Mouse (Mus musculus) midbrain, embryonic 15.5 days (tissue): ENCODE results near the gene Ncam1. TPM values are rescaled to one million over a fixed set of nuclear protein-coding genes. Genes with fewer than 3 reads are reported as not detected.

Source experiments
- ATAC-seq: fragments of 200-750 bp; cut with Nextera tagmentation; replicated peaks from 2 replicates; pipeline ENCODE4 v1.8.0; 2017; ENCODE audit warnings: moderate TSS enrichment
- H3K27ac ChIP-seq: fragments of 300-500 bp; sonication (generic); 2 replicates; pipeline ENCODE4 v1.5.1; 2015; ENCODE audit warnings: mild to moderate bottlenecking, inconsistent platforms
- H3K27me3 ChIP-seq: fragments of 300-500 bp; sonication (generic); replicated peaks from 2 replicates; pipeline ENCODE4 v1.6.1; 2015; ENCODE audit warnings: inconsistent platforms
- H3K36me3 ChIP-seq: fragments of 300-500 bp; sonication (generic); replicated peaks from 2 replicates; pipeline ENCODE4 v1.6.1; 2015; ENCODE audit warnings: inconsistent platforms
- H3K4me1 ChIP-seq: fragments of 300-500 bp; sonication (generic); 2 replicates; pipeline ENCODE4 v1.6.1; 2015; ENCODE audit warnings: inconsistent platforms
- H3K4me2 ChIP-seq: fragments of 300-500 bp; sonication (generic); 2 replicates; pipeline ENCODE4 v1.6.1; 2015; ENCODE audit warnings: inconsistent platforms, mild to moderate bottlenecking, moderate library complexity
- H3K4me3 ChIP-seq: fragments of 300-500 bp; sonication (generic); 2 replicates; pipeline ENCODE4 v1.5.1; 2015; ENCODE audit warnings: mild to moderate bottlenecking, inconsistent platforms
- H3K9ac ChIP-seq: fragments of 300-500 bp; sonication (generic); 2 replicates; pipeline ENCODE4 v1.6.1; 2015; ENCODE audit warnings: mild to moderate bottlenecking, inconsistent platforms
- H3K9me3 ChIP-seq: fragments of 300-500 bp; sonication (generic); 2 replicates; pipeline ENCODE4 v1.6.1; 2016; ENCODE audit warnings: inconsistent platforms
- WGBS: fragments of 180-500 bp; shearing (Covaris S2); methylation state at CpG from one replicate; pipeline ENCODE4 v1.1.7; 2015; ENCODE audit warnings: mixed read lengths; 5-methylcytosine and 5-hydroxymethylcytosine counted together
- polyA plus RNA-seq: library from polyadenylated mRNA; unstranded; fragments of >200 nt; fragmentation: Nextera tagmentation; extraction: Ambion mirVana; gene quantifications from 2 replicates; pipeline ENCODE4 v1.2.1, GENCODE M21; 2015

Ncam1 gene
- polyA plus RNA-seq, 1 experiment from 2014 or later = 627 TPM

DNA sequence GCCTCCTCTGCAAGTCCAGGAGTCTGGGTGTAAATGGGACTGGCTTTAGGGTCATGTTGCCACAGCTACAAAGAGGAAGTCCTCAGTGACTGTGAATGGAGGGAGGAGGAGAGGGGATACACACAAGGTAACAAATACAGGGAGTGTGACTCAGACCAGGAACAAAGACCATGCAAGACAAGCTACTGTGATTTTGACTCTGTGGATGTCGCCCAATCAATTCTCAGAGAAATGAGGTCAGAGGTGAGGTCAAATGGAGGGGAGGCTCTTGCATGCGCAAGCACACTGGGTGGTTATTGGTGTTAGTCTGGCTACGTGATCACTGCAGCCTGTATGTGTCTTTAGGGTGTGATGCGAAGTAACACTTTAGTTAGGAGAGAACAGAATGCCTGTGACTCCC, 268.0 kb downstream of the Ncam1 start:
- ATAC-seq = no peak
- H3K4me1 ChIP-seq = peaks cover 19% of the 10 kb centered on the region
- no peak overlapping the region for H3K9ac ChIP-seq
- no peak overlapping the region for H3K4me2 ChIP-seq
- H3K36me3 ChIP-seq = peaks cover 3% of the 10 kb centered on the region; the same call in 1 of the 2 replicates
- H3K9me3 ChIP-seq = no peaks in the 10 kb centered on the region
- H3K27me3 ChIP-seq = no peaks in the 10 kb centered on the region
- WGBS = 66% methylated on average over 4 of the region's 4 CpGs
- H3K27ac ChIP-seq = no peak overlapping the region
- no peak overlapping the region for H3K4me3 ChIP-seq

DNA sequence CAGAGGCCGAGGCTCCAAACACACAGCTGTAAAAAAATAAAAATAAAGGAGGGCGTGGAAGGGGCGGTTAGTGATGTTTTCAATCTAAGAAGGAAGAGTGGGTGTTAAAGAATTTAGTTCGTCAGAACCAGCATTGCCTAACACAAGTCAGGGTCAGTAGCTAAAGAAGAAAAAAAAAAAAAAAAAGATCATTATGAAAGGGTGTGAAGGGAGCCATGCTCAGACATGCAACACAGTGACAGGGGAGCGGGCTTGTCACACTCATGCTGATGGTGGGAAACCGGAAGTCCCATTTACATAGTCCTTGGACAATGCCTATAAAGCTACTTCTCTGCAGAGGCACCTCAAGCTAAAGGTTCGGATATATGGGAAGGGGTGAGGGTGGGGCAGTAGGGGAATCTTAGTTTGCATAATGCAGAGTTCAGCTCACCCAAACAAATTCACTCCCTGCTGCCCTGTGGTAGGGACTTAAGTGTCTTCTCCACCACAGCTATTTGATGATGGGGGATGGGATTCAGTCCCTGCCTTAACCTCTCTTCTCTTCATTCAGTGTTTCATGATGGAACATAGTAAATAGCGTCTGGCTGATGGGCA, 269.3 kb downstream of the Ncam1 start:
- H3K4me3 ChIP-seq = no peak overlapping the region
- ATAC-seq = no peak
- H3K27ac ChIP-seq = 0 out of 2 replicates have a peak overlapping the region, but pooled peaks have one; percentile 18

DNA sequence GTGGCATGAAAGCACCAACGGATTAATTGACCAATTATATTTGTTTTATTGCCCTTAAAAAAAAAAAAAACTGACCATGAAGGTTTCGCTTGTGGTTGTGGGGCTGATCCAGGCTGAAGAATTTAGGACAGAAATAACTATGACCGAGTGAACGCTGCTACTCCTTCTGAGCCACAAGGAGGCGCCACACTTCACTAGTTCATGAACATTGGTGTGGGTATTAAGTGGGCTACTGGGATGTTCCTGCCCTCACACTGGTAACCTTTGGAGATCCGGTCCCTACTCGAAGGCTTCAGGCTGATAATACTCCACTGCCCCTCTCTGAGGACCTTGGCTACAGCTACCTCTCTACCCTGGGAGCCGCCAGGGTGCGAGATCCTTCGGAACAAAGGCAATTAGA, 269.8 kb downstream of the Ncam1 start:
- Histone ChIP-seq H3K4me1 (peaks cover 9% of the 10 kb centered on the region), H3K9me3 (no peaks in the 10 kb centered on the region), H3K36me3 (peaks cover 9% of the 10 kb centered on the region; the same call in 1 of the 2 replicates), H3K27me3 (no peaks in the 10 kb centered on the region), H3K9ac (no peak overlapping the region), H3K27ac (no peak overlapping the region), H3K4me2 (no peak overlapping the region), H3K4me3 (no peak overlapping the region)
- 52% methylated on average over 10 of the region's 10 CpGs for WGBS
- 0 out of 2 replicates have a peak, but pooled peaks have one; percentile 21 for ATAC-seq

More for the DNA sequence above, 269.3 kb downstream of the Ncam1 start:
- Histone ChIP-seq H3K9me3 (no peaks in the 10 kb centered on the region), H3K4me2 (no peak overlapping the region), H3K27me3 (no peaks in the 10 kb centered on the region), H3K4me1 (peaks cover 15% of the 10 kb centered on the region), H3K36me3 (peaks cover 7% of the 10 kb centered on the region; the same call in 1 of the 2 replicates), H3K9ac (no peak overlapping the region)
- WGBS = 71% methylated on average over 8 of the region's 8 CpGs

DNA sequence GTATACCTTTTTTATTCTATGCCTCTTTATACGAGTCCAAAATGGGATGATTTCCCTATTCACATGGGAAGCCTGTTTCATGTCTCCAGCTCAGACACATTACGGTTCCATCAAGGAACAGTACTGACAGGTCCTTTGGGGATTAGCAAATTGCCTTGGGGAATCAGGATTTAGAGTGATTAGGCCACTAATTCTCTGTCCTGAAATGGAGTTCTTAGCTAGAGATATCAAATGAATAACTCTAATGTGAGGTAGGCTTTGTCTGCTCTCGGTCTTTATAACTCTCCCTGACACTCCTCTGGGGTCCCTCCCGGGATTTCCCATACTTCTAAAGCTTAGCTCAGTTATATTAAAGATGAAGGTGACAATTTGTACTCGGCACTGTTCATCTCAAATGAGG, 270.7 kb downstream of the Ncam1 start:
- Histone ChIP-seq H3K9ac (no peak overlapping the region), H3K4me1 (peaks cover 8% of the 10 kb centered on the region; the same call in 1 of the 2 replicates), H3K36me3 (peaks cover 10% of the 10 kb centered on the region; the same call in 1 of the 2 replicates), H3K4me2 (no peak overlapping the region), H3K9me3 (no peaks in the 10 kb centered on the region), H3K4me3 (no peak overlapping the region), H3K27ac (no peak overlapping the region), H3K27me3 (no peaks in the 10 kb centered on the region)
- ATAC-seq = no peak
- WGBS = 36% methylated on average over 5 of the region's 5 CpGs

DNA sequence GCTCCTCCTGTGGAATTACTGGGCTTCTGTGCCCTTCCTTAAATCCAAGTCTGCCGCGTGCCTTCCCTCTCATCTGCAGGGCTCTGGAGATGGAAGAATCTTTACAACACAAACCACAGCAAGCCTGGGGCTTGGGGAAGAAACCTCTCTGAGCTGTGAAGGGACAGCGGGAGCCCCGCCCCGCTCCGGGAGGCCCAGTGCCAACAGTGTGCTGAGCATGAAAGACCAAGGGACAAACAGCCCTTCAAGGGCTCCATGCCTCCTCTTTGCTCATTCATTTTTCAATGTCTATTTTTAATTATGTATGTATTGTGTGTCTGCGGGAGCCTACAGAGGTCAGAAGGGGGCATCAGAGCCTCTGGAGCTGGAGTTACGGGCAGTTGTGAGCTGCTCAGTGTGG, 271.4 kb downstream of the Ncam1 start:
- Histone ChIP-seq H3K27ac (peak overlapping the region; percentile 45; the same call in 1 of the 2 replicates), H3K9me3 (no peaks in the 10 kb centered on the region), H3K27me3 (no peaks in the 10 kb centered on the region), H3K36me3 (peaks cover 15% of the 10 kb centered on the region), H3K9ac (no peak overlapping the region), H3K4me2 (no peak overlapping the region), H3K4me3 (no peak overlapping the region), H3K4me1 (peaks cover 8% of the 10 kb centered on the region; the same call in 1 of the 2 replicates)
- ATAC-seq = no peak
- 46% methylated on average over 8 of the region's 8 CpGs for WGBS

DNA sequence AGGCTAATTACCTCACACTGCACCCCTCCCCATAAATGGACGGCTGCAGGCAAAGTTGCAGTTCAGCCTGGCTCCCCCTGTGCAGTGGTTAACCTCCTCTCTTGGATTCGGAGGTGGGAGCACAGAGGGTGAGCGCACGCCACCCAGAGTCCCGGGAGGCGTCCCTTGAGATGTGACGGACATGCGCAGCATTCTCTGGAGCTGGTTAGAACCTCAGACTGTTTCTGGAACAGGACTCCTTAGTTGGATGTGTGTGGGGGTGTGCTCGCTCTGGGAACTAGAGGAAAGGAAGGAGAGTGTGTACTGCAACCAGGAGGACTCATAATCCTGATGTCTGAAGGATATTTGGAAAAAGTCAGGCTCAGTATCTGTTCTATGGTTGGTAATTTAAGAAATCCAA, 274.0 kb downstream of the Ncam1 start:
- Histone ChIP-seq H3K4me1 (peaks cover 8% of the 10 kb centered on the region; the same call in 1 of the 2 replicates), H3K27ac (0 out of 2 replicates have a peak overlapping the region, but pooled peaks have one; percentile 18), H3K27me3 (no peaks in the 10 kb centered on the region), H3K36me3 (peaks cover 35% of the 10 kb centered on the region), H3K4me3 (no peak overlapping the region), H3K4me2 (no peak overlapping the region), H3K9me3 (no peaks in the 10 kb centered on the region), H3K9ac (no peak overlapping the region)
- ATAC-seq = no peak
- WGBS = 81% methylated on average over 9 of the region's 9 CpGs

DNA sequence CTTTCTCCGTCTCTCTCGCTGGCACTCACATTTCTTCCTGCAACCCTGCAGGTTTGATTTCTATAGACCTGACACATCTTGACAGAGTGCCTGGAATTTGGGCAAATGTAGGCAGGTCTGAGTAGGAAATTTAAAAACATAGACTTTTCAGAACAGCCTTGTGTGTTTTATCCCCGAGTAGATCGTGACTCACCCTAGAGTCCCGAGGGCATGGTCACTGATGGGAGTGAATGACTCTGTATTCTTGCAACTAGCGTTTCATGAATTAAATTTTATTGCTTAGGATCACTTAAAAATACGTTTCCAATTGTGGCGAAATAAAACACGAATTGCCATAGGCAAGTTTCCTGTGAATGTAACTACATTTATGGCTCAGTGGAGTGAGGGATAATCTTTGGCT, 274.8 kb downstream of the Ncam1 start:
- H3K4me1 ChIP-seq = peaks cover 6% of the 10 kb centered on the region; the same call in 1 of the 2 replicates
- no peak for ATAC-seq
- no peaks in the 10 kb centered on the region for H3K9me3 ChIP-seq
- no peak overlapping the region for H3K4me3 ChIP-seq
- H3K4me2 ChIP-seq = no peak overlapping the region
- 87% methylated on average over 9 of the region's 9 CpGs for WGBS
- H3K9ac ChIP-seq = no peak overlapping the region
- H3K36me3 ChIP-seq = peaks cover 43% of the 10 kb centered on the region
- no peak overlapping the region for H3K27ac ChIP-seq
- H3K27me3 ChIP-seq = no peaks in the 10 kb centered on the region

DNA sequence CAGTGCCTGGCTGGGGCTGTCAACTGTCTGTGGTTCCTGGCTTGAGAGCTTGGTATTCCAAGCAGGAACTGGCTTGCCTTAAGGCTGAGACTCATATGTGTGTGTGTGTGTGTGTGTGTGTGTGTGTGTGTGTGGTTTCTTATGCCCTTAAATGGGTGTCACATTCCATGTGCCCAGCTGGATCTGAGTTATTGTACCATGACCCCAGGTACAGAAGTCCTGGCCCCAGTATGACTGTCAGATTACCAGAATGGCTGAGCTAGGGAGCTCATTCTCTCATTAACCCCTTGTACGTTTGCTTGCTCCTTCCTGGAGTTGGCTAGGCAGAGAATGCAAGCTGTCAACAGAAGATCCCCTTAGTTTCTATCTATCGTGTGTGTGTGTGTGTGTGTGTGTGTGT, 284.4 kb downstream of the Ncam1 start:
- 80% methylated on average over 2 of the region's 2 CpGs for WGBS
- no peaks in the 10 kb centered on the region for H3K27me3 ChIP-seq
- no peak for ATAC-seq
- no peaks in the 10 kb centered on the region for H3K9me3 ChIP-seq
- no peak overlapping the region for H3K4me2 ChIP-seq
- peaks cover 54% of the 10 kb centered on the region for H3K36me3 ChIP-seq
- H3K27ac ChIP-seq = no peak overlapping the region
- no peak overlapping the region for H3K9ac ChIP-seq
- H3K4me3 ChIP-seq = no peak overlapping the region
- H3K4me1 ChIP-seq = no peaks in the 10 kb centered on the region

DNA sequence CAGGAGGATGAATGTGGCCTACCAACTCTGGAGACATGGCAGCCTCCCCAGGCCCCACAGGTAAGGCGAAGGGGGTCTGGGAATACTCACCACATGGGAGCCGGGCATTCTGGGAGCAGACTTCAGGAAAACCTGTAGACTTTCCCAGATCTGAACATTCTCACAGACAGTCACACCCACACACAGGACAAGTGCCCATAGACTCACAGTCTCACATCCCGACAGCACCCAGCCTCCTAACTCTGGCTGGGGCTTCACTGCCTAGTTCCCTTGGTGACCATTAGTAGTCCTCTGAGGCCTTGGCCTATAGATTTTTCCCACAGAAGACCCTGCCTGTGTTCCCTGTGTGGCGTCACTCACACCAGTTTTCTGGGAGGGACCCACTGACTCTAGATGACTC, 288.1 kb downstream of the Ncam1 start:
- H3K4me2 ChIP-seq = no peak overlapping the region
- H3K9ac ChIP-seq = no peak overlapping the region
- no peaks in the 10 kb centered on the region for H3K27me3 ChIP-seq
- no peaks in the 10 kb centered on the region for H3K4me1 ChIP-seq
- H3K36me3 ChIP-seq = peaks cover 61% of the 10 kb centered on the region
- no peak overlapping the region for H3K27ac ChIP-seq
- 95% methylated on average over 4 of the region's 4 CpGs for WGBS
- no peaks in the 10 kb centered on the region for H3K9me3 ChIP-seq
- ATAC-seq = no peak
- H3K4me3 ChIP-seq = no peak overlapping the region

DNA sequence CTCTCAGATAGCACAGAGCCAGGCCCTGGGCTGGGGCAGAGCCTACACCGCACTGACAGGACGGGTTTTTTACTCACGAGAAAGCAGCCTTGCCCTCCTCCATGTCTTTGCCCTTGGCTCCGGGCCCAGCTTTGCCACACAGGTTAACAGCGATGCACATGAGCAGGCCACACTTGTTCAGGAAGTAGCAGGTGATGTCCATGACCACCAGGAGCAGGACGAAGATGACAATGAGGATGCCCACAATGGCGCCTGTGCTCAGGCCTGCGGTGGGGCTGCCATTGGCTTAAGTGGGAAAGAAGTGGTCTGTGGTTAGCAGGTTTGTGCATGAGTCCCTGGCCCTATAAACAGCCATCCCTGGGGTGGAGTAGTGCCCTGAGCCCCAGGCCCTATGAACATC, 289.1 kb downstream of the Ncam1 start:
- no peak overlapping the region for H3K9ac ChIP-seq
- H3K27me3 ChIP-seq = no peaks in the 10 kb centered on the region
- H3K9me3 ChIP-seq = no peaks in the 10 kb centered on the region
- H3K4me3 ChIP-seq = no peak overlapping the region
- no peak overlapping the region for H3K27ac ChIP-seq
- 98% methylated on average over 8 of the region's 8 CpGs for WGBS
- H3K4me1 ChIP-seq = no peaks in the 10 kb centered on the region
- peaks cover 53% of the 10 kb centered on the region for H3K36me3 ChIP-seq
- no peak overlapping the region for H3K4me2 ChIP-seq
- no peak for ATAC-seq

DNA sequence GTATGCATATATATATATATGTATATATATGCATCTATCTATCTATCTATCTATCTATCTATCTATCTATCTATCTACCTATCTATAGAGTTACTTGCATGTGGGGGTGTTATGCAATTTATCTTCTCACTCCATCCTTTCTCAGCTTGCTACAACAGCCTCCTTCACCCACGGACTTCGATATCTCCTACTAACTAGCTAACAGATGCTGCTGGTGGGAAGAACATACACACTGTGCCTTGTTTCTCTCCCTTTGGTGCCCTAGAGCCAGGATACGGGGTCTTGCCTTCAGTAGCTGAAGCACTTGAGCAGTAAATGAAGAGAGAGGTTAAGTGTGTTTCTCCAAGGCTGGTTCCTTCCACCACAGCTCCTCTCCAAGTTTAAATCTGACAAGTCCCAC, 289.6 kb downstream of the Ncam1 start:
- no peak overlapping the region for H3K4me3 ChIP-seq
- H3K4me1 ChIP-seq = no peaks in the 10 kb centered on the region
- no peaks in the 10 kb centered on the region for H3K9me3 ChIP-seq
- H3K4me2 ChIP-seq = no peak overlapping the region
- ATAC-seq = no peak
- no peak overlapping the region for H3K9ac ChIP-seq
- WGBS = 94% methylated on average over 3 of the region's 3 CpGs
- no peak overlapping the region for H3K27ac ChIP-seq
- H3K36me3 ChIP-seq = peaks cover 52% of the 10 kb centered on the region
- H3K27me3 ChIP-seq = no peaks in the 10 kb centered on the region

DNA sequence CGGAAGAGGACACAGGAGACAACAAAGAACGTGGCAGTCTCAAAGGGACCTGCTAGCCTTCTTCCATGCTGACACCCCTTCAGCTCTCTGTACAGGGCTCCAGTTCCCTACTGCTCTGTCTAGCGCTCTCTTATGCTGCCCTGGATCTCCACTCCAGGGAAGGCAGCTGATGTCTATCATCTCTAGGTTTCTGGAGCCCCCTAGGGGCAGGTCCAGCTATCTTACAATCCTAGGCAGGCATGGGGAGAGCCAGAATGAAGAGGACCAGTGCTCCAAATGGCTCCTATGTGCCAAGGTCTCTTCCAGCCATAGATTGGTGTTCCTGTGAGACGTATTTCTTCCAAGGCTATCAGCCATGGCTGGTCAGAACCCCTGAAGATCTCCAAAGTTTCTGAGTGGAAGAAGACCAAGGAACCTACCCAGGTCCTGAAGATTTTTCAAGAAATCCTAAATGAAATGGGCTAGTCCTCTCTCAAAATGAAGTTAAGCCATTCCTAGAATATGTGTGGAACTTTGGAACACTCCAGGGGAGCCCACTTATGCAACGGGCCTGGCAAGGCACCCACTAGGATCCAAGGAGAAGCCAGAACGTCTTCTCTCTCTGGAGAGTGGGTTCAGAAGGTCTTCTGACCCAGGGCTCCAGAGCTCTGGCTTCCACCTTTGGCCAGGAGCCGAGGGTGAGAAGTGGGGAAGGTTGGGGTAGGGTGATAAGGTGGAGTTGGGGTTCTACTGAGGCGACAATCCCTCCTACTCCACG, 290.7 kb downstream of the Ncam1 start:
- no peaks in the 10 kb centered on the region for H3K27me3 ChIP-seq
- H3K4me1 ChIP-seq = no peaks in the 10 kb centered on the region
- H3K4me2 ChIP-seq = no peak overlapping the region
- H3K9ac ChIP-seq = no peak overlapping the region
- 92% methylated on average over 9 of the region's 9 CpGs for WGBS
- H3K36me3 ChIP-seq = peaks cover 55% of the 10 kb centered on the region
- no peak for ATAC-seq
- no peak overlapping the region for H3K27ac ChIP-seq
- H3K4me3 ChIP-seq = no peak overlapping the region
- H3K9me3 ChIP-seq = no peaks in the 10 kb centered on the region

DNA sequence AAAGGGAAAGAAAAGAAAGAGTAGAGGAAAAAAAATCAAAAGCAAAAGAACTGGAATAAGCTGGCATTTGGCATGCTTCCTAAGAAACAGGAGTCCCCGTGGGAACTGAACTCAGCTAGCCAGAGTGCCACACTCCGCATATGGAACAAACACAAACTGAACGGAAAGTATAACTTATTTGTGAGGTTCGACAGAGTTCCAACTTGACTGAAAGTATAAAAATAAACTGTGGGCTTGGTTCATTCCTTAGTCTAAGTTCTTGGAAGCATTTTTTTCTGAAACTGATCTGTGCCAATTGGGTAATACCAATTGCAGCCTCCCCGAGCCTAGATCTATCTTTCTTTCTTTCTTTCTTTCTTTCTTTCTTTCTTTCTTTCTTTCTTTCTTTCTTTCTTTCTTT, 294.1 kb downstream of the Ncam1 start:
- H3K4me1 ChIP-seq = no peaks in the 10 kb centered on the region
- no peak for ATAC-seq
- no peak overlapping the region for H3K4me2 ChIP-seq
- peaks cover 35% of the 10 kb centered on the region for H3K36me3 ChIP-seq
- no peak overlapping the region for H3K4me3 ChIP-seq
- H3K27me3 ChIP-seq = no peaks in the 10 kb centered on the region
- no peaks in the 10 kb centered on the region for H3K9me3 ChIP-seq
- 59% methylated on average over 5 of the region's 5 CpGs for WGBS
- no peak overlapping the region for H3K9ac ChIP-seq
- no peak overlapping the region for H3K27ac ChIP-seq
